8 mouse cellular contexts compared by ENCODE assay signal in genomic region chr12:85455065-85456058, GRCm38 (mm10). TPM values are rescaled to one million over a fixed set of nuclear protein-coding genes. Genes with fewer than 3 reads are reported as not detected.
DNase-seq lines count a peak whose midpoint lies in the region; ATAC-seq and TF ChIP-seq lines count a peak whose summit lies in the region.

No protein-coding gene starts in this region.

- no peak for TF ChIP-seq RAD21 in MEL (IDR thresholded peaks at IDR 0.05; ENCODE audit: low read depth, low read length)

- WGBS in cerebellum, adult 2 months, result under 1% methylated on average over 44 of the region's 44 CpGs
- 2% methylated on average over 44 of the region's 44 CpGs for WGBS in hindbrain, embryonic 10.5 days
- 3% methylated on average over 44 of the region's 44 CpGs for WGBS in lung, postnatal 0 days

- H3K27ac ChIP-seq in MEL (ENCODE audit: control insufficient read depth, low read depth, low read length), result no peak overlapping the region
- H3K27ac ChIP-seq in cerebellum, adult 2 months (ENCODE audit: insufficient read depth, low read length), result peak overlapping the region; percentile 93
- H3K27ac ChIP-seq in hindbrain, embryonic 10.5 days, result peak overlapping the region; percentile 92
- peak overlapping the region; percentile 96 for H3K27ac ChIP-seq in lung, postnatal 0 days (ENCODE audit: low read length)

- H3K4me1 ChIP-seq in MEL (ENCODE audit: control insufficient read depth in 1 of 2, insufficient read depth in 2 of 2, low read length in 2 of 2), result peaks cover 0 to 8% of the 10 kb centered on the region in 2 experiments; a peak in 1 of 4 replicates
- no peaks in the 10 kb centered on the region for H3K4me1 ChIP-seq in cerebellum, adult 2 months (ENCODE audit: control insufficient read depth, insufficient read depth, low read length)
- peaks cover 45% of the 10 kb centered on the region for H3K4me1 ChIP-seq in hindbrain, embryonic 10.5 days (replicated peaks)
- peaks cover 27% of the 10 kb centered on the region for H3K4me1 ChIP-seq in lung, postnatal 0 days (ENCODE audit: insufficient read depth, low read depth, low read length)

- peak overlapping the region; percentile 71 for H3K4me2 ChIP-seq in lung, postnatal 0 days (replicated peaks; ENCODE audit: low read depth, low read length)

- peak overlapping the region; percentile 20; the same call in 1 of the 2 replicates for H3K9ac ChIP-seq in MEL (ENCODE audit: control insufficient read depth, low read depth, low read length, poor library complexity, severe bottlenecking)
- H3K9ac ChIP-seq in lung, postnatal 0 days (replicated peaks; ENCODE audit: low read depth), result peak overlapping the region; percentile 48

- no peaks in the 10 kb centered on the region for H3K79me2 ChIP-seq in MEL (ENCODE audit: control insufficient read depth, insufficient read depth, low read length, poor library complexity)

- H3K27me3 ChIP-seq in MEL (ENCODE audit: control insufficient read depth in 1 of 2, insufficient read depth in 2 of 2, low read length in 2 of 2), result peaks cover 0 to 1% of the 10 kb centered on the region in 2 experiments; a peak in 3 of 4 replicates
- H3K27me3 ChIP-seq in cerebellum, adult 2 months (ENCODE audit: control insufficient read depth, insufficient read depth, low read length), result no peaks in the 10 kb centered on the region
- no peaks in the 10 kb centered on the region for H3K27me3 ChIP-seq in hindbrain, embryonic 10.5 days (ENCODE audit: insufficient read depth, poor library complexity, severe bottlenecking)
- H3K27me3 ChIP-seq in lung, postnatal 0 days (replicated peaks; ENCODE audit: insufficient read depth, low read length), result no peaks in the 10 kb centered on the region

- peak; percentile 98 for DNase-seq in MEL (ENCODE audit: low read depth, low spot score)
- peak; percentile 91 to 95 for DNase-seq in cerebellum, adult 2 months
- peak; percentile 99 for DNase-seq in forelimb bud, embryonic 11.5 days (ENCODE audit: low read depth, low spot score)
- DNase-seq in hindbrain, embryonic 10.5 days (ENCODE audit: low spot score), result peak; percentile 99
- DNase-seq in layer of hippocampus, adult 9-11 months, result peak; percentile 99
- DNase-seq in lung, postnatal 0 days (ENCODE audit: low spot score), result peak; percentile 100
- peak; percentile 93 for DNase-seq in ovary, postnatal 14 days (ENCODE audit: low spot score)
- DNase-seq in thymus, postnatal 14 days, result peak; percentile 98

- TF ChIP-seq EP300 in MEL (IDR thresholded peaks at IDR 0.05; ENCODE audit: low read depth in 1 of 2, low read length in 2 of 2), result no peak
- TF ChIP-seq EP300 in lung, postnatal 0 days (IDR thresholded peaks at IDR 0.05), result peak; percentile 87

- no peaks in the 10 kb centered on the region for H3K9me3 ChIP-seq in MEL (replicated peaks; ENCODE audit: insufficient read depth, low read length)
- H3K9me3 ChIP-seq in hindbrain, embryonic 10.5 days, result no peaks in the 10 kb centered on the region
- no peaks in the 10 kb centered on the region for H3K9me3 ChIP-seq in lung, postnatal 0 days (ENCODE audit: low read length)

- TF ChIP-seq CTCF in MEL (IDR thresholded peaks at IDR 0.05 in 2 of 3, conservative IDR thresholded peaks at IDR 0.05 in 1 of 3; ENCODE audit: control insufficient read depth in 1 of 3, insufficient read depth in 1 of 3, low read depth in 2 of 3, low read length in 3 of 3, poor library complexity in 1 of 3, severe bottlenecking in 1 of 3), result no peak
- no peak for TF ChIP-seq CTCF in cerebellum, adult 2 months (IDR thresholded peaks at IDR 0.05; ENCODE audit: borderline replicate concordance, insufficient read depth, low read depth, low read length)
- peak; percentile 55 for TF ChIP-seq CTCF in lung, postnatal 0 days (IDR thresholded peaks at IDR 0.05)

- peaks cover 0 to 8% of the 10 kb centered on the region in 2 experiments; a peak in 2 of 4 replicates for H3K36me3 ChIP-seq in MEL (ENCODE audit: control insufficient read depth in 1 of 2, insufficient read depth in 2 of 2, low read length in 2 of 2)
- no peaks in the 10 kb centered on the region for H3K36me3 ChIP-seq in hindbrain, embryonic 10.5 days
- H3K36me3 ChIP-seq in lung, postnatal 0 days (ENCODE audit: insufficient read depth, low read length), result no peaks in the 10 kb centered on the region

- no peak for TF ChIP-seq POLR2A in MEL (IDR thresholded peaks at IDR 0.05; ENCODE audit: control insufficient read depth in 1 of 2, insufficient read depth in 1 of 2, low read depth in 1 of 2, low read length in 2 of 2, poor library complexity in 1 of 2)
- peak; percentile 41; the same call in 1 of the 2 replicates for TF ChIP-seq POLR2A in cerebellum, adult 2 months (IDR thresholded peaks at IDR 0.05; ENCODE audit: borderline replicate concordance, insufficient read depth, low read length)

- ATAC-seq in lung, postnatal 0 days, result peak; percentile 93

- peak overlapping the region; percentile 19 to 54 for H3K4me3 ChIP-seq in MEL (ENCODE audit: control insufficient read depth in 1 of 2, insufficient read depth in 1 of 2, low read depth in 2 of 2, low read length in 2 of 2)
- peak overlapping the region; percentile 76 for H3K4me3 ChIP-seq in cerebellum, adult 2 months (replicated peaks; ENCODE audit: insufficient read depth, low read depth, low read length)
- peak overlapping the region; percentile 56 for H3K4me3 ChIP-seq in hindbrain, embryonic 10.5 days
- peak overlapping the region; percentile 40 for H3K4me3 ChIP-seq in lung, postnatal 0 days (ENCODE audit: low read depth, low read length)

TF ChIP-seq in MEL, 35 proteins besides CTCF, POLR2A, EP300 and RAD21:
- TF ChIP-seq CHD1 (IDR thresholded peaks at IDR 0.05; ENCODE audit: low read depth, low read length) (no peak), ZMIZ1 (IDR thresholded peaks at IDR 0.05; ENCODE audit: low read depth, low read length) (no peak), MYB (IDR thresholded peaks at IDR 0.05; ENCODE audit: low read depth, low read length) (no peak), ZNF384 (IDR thresholded peaks at IDR 0.05; ENCODE audit: low read depth, low read length) (no peak), MEF2A (IDR thresholded peaks at IDR 0.05; ENCODE audit: extremely low read depth, insufficient replicate concordance, low read depth, low read length, poor library complexity, severe bottlenecking) (no peak), MXI1 (IDR thresholded peaks at IDR 0.05; ENCODE audit: low read depth, low read length) (peak; percentile 81), MAX (IDR thresholded peaks at IDR 0.05; ENCODE audit: low read length) (peak; percentile 85), POLR2AphosphoS5 (IDR thresholded peaks at IDR 0.05; ENCODE audit: borderline replicate concordance, low read depth, low read length) (no peak), TBP (IDR thresholded peaks at IDR 0.05; ENCODE audit: low read depth, low read length) (no peak), CHD2 (IDR thresholded peaks at IDR 0.05; ENCODE audit: low read length) (no peak), BHLHE40 (IDR thresholded peaks at IDR 0.05; ENCODE audit: borderline replicate concordance, low read depth, low read length) (peak; percentile 80; the same call in 1 of the 2 replicates), GATA1 (IDR thresholded peaks at IDR 0.05; ENCODE audit: low read depth, low read length) (no peak), TAL1 (IDR thresholded peaks at IDR 0.05; ENCODE audit: low read length) (no peak), E2F4 (IDR thresholded peaks at IDR 0.05; ENCODE audit: borderline replicate concordance, low read depth, low read length) (no peak), NELFE (IDR thresholded peaks at IDR 0.05; ENCODE audit: low read depth, low read length) (no peak), USF2 (IDR thresholded peaks at IDR 0.05; ENCODE audit: borderline replicate concordance in 1 of 2, insufficient read depth in 1 of 2, low read depth in 1 of 2, low read length in 2 of 2) (peak in 1 of 2 experiments; percentile 60; a peak in 2 of 4 replicates), TCF12 (IDR thresholded peaks at IDR 0.05; ENCODE audit: low read depth, low read length) (no peak), NRF1 (IDR thresholded peaks at IDR 0.05; ENCODE audit: insufficient read depth, low read depth, low read length, poor library complexity, severe bottlenecking) (no peak), GABPA (IDR thresholded peaks at IDR 0.05; ENCODE audit: low read depth, low read length) (no peak), ELF1 (IDR thresholded peaks at IDR 0.05; ENCODE audit: low read depth, low read length) (no peak), POLR2AphosphoS2 (IDR thresholded peaks at IDR 0.05; ENCODE audit: low read length) (no peak), USF1 (IDR thresholded peaks at IDR 0.05; ENCODE audit: low read depth, low read length) (peak; percentile 95), KAT2A (conservative IDR thresholded peaks at IDR 0.05; ENCODE audit: low read depth, low read length) (no peak), MAFK (IDR thresholded peaks at IDR 0.05; ENCODE audit: borderline replicate concordance, low read depth, low read length) (peak; percentile 75), SIN3A (IDR thresholded peaks at IDR 0.05; ENCODE audit: low read length) (peak; percentile 93), ETS1 (IDR thresholded peaks at IDR 0.05; ENCODE audit: low read depth, low read length) (peak; percentile 89), MAZ (IDR thresholded peaks at IDR 0.05; ENCODE audit: low read depth, low read length) (peak; percentile 84; the same call in 1 of the 2 replicates), HCFC1 (IDR thresholded peaks at IDR 0.05; ENCODE audit: low read depth, low read length) (peak; percentile 54), SMC3 (IDR thresholded peaks at IDR 0.05; ENCODE audit: low read depth, low read length) (no peak)
TF ChIP-seq in MEL: peak in this region for 10.

RNA-seq across cellular contexts. Expression of gene Fos, which starts 18.3 kb away (rescaled TPM):
- 0.56 and 1.4 TPM in 2 replicates for total RNA-seq in MEL (2012; rRNA removed)
- under 1 TPM in 1 of 2 experiments, not detected in 1; 0.81 TPM for polyA plus RNA-seq in MEL (2012; ENCODE audit: insufficient read depth in 1 of 2, insufficient read length in 2 of 2, low read depth in 1 of 2, low replicate concordance in 2 of 2, missing spikeins in 1 of 2)
- polyA plus RNA-seq in cerebellum, adult 2 months (2012; rRNA removed), result 16.6 and 22.4 TPM in 2 replicates
- 1.5 TPM in 2 replicates for polyA plus RNA-seq in hindbrain, embryonic 10.5 days (2016; fragmentation: Nextera tagmentation; extraction: Ambion mirVana)
- 30.8 and 33.8 TPM in 2 replicates for polyA plus RNA-seq in lung, postnatal 0 days (2015; fragmentation: Nextera tagmentation; extraction: Ambion mirVana)
